Mouse (Mus musculus) embryonic fibroblast, embryonic 13.5 days (primary cell): ENCODE measurements around the gene Flnb.

Experiments used
- CTCF ChIP-seq: IDR thresholded peaks from 2 replicates; pipeline ENCODE4 v1.5.1; 2011; ENCODE audit warnings: mild to moderate bottlenecking, control low read depth, low read length, moderate library complexity, borderline replicate concordance; ENCODE audit not compliant: insufficient read depth
- POLR2A ChIP-seq: IDR thresholded peaks from 2 replicates; pipeline ENCODE4 v1.6.1; 2011; ENCODE audit warnings: low read depth, mild to moderate bottlenecking, control low read depth, low read length, moderate library complexity

GRCm38 (mm10) chr14:7997255-7997696, 179.5 kb downstream of the Flnb start:
- peak; percentile 94 for TF ChIP-seq CTCF
- no peak for TF ChIP-seq POLR2A
